Mouse (Mus musculus) liver, embryonic 12.5 days (tissue): ENCODE measurements at regions not wholly inside any gene's neighbourhood (a gene's known extent, or its start where the extent isn't known, plus 50 kb on each side); places are given as distances from the start of the nearest gene placed in this dataset.

Source experiments
- ATAC-seq: fragments of 200-750 bp; cut with Nextera tagmentation; 2 replicates; pipeline ENCODE4 v1.8.0; 2017; ENCODE audit warnings: moderate number of reproducible peaks, mild to moderate bottlenecking, moderate library complexity
- H3K27ac ChIP-seq: fragments of 300-500 bp; sonication (generic); 2 replicates; pipeline ENCODE4 v1.5.1; 2016; ENCODE audit warnings: mild to moderate bottlenecking
- H3K27me3 ChIP-seq: fragments of 300-500 bp; sonication (generic); replicated peaks from 2 replicates; pipeline ENCODE4 v1.6.1; 2016; ENCODE audit warnings: mild to moderate bottlenecking, moderate library complexity
- H3K36me3 ChIP-seq: fragments of 300-500 bp; sonication (generic); 2 replicates; pipeline ENCODE4 v1.6.1; 2016; ENCODE audit warnings: mild to moderate bottlenecking, moderate library complexity
- H3K4me1 ChIP-seq: fragments of 300-500 bp; sonication (generic); 2 replicates; pipeline ENCODE4 v1.6.1; 2016
- H3K4me2 ChIP-seq: fragments of 300-500 bp; sonication (generic); 2 replicates; pipeline ENCODE4 v1.6.1; 2016; ENCODE audit warnings: mild to moderate bottlenecking, moderate library complexity
- H3K4me3 ChIP-seq: fragments of 300-500 bp; sonication (generic); 2 replicates; pipeline ENCODE4 v1.5.1; 2016; ENCODE audit warnings: mild to moderate bottlenecking, moderate library complexity
- H3K9ac ChIP-seq: fragments of 300-500 bp; sonication (generic); 2 replicates; pipeline ENCODE4 v1.6.1; 2016; ENCODE audit warnings: mild to moderate bottlenecking, moderate library complexity
- H3K9me3 ChIP-seq: fragments of 300-500 bp; sonication (generic); replicated peaks from 2 replicates; pipeline ENCODE4 v1.6.1; 2016; ENCODE audit warnings: mild to moderate bottlenecking, moderate library complexity
- WGBS: fragments of 180-500 bp; shearing (Covaris S2); methylation state at CpG from one replicate; pipeline ENCODE4 v1.1.7; 2016; ENCODE audit not compliant: insufficient replicate concordance; 5-methylcytosine and 5-hydroxymethylcytosine counted together

DNA sequence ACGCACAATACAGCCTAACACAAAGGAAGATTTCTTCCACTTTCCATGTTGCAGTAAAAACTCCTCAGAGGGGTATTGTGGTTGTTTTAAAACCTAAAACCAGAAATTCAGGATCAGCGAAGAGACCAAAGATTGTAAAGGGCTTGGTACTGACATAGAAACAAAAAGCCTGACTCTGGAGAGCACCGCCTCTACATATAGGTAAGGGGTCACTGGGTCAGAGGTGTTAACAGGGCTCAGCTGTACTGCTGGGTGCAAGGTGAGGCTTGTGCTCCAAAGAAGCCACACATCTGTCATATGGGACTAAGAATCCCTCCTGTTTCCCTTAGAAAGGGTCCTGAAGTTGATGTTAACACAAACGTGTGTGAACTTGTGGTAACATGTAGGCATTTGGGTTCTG is 420.7 kb upstream of the Gm26657 start:
- Histone ChIP-seq H3K27me3 (no peaks in the 10 kb centered on the region), H3K9ac (no peak overlapping the region), H3K4me3 (no peak overlapping the region), H3K4me2 (no peak overlapping the region), H3K4me1 (no peaks in the 10 kb centered on the region), H3K36me3 (no peaks in the 10 kb centered on the region), H3K9me3 (no peaks in the 10 kb centered on the region), H3K27ac (no peak overlapping the region)
- no peak for ATAC-seq
- WGBS: 61% methylated on average over 4 of the region's 4 CpGs

- H3K4me1 ChIP-seq: no peaks in the 10 kb centered on the region
- no peak overlapping the region for H3K4me3 ChIP-seq
- no peaks in the 10 kb centered on the region for H3K9me3 ChIP-seq
- H3K36me3 ChIP-seq: no peaks in the 10 kb centered on the region
- no peak overlapping the region for H3K27ac ChIP-seq
- WGBS: 42% methylated on average over 6 of the region's 6 CpGs
- no peak overlapping the region for H3K4me2 ChIP-seq
- no peaks in the 10 kb centered on the region for H3K27me3 ChIP-seq
- no peak for ATAC-seq
- no peak overlapping the region for H3K9ac ChIP-seq
Measured at GRCm38 (mm10) chr4:56305664-56306330, 434.1 kb upstream of the Gm26657 start.

DNA sequence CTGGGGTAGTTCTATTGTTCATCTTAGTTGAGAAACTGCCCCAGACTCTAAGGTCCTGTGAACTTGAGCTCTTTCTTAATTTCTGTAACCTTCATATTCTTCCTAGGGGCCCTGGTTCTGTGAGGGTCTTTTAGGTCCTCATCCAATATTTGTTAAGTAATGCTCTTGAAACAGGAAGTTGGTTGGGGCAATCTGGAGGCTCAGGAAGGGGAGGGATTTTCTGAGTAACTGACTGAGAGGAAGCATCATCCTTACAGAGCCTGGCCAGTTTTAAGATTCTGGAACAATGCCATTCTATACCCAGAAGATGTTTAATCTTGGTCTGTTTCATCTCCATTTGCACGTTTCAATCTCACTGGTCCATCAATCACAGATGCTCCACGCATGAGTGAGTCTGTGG is 435.6 kb upstream of the Gm26657 start:
- no peaks in the 10 kb centered on the region for H3K9me3 ChIP-seq
- WGBS: 35% methylated on average over 2 of the region's 2 CpGs
- ATAC-seq: no peak
- H3K36me3 ChIP-seq: no peaks in the 10 kb centered on the region
- H3K9ac ChIP-seq: no peak overlapping the region
- no peak overlapping the region for H3K27ac ChIP-seq
- H3K4me1 ChIP-seq: no peaks in the 10 kb centered on the region
- H3K27me3 ChIP-seq: no peaks in the 10 kb centered on the region
- no peak overlapping the region for H3K4me3 ChIP-seq
- no peak overlapping the region for H3K4me2 ChIP-seq

DNA sequence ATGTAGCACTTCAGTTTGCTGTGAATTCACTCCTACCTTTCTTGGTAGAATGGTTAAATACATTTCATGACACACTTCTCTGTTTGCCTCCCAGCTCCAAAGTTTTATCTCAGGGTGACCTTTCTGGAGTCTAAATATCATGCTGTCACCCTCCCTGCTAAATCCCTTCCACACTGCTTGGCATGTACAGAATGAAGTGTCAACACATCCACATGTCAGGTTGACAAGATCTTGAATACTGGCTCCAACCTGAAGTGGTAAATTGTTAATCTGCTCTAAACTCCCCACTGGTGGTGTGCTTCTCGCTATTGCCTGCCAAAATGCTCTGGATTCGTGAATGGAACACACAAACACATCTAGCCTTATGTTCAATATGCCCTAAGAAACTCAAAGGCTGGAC is 451.9 kb upstream of the Gm26657 start:
- H3K27ac ChIP-seq: no peak overlapping the region
- no peak overlapping the region for H3K4me2 ChIP-seq
- H3K9ac ChIP-seq: no peak overlapping the region
- no peaks in the 10 kb centered on the region for H3K36me3 ChIP-seq
- no peak overlapping the region for H3K4me3 ChIP-seq
- ATAC-seq: no peak
- H3K9me3 ChIP-seq: no peaks in the 10 kb centered on the region
- no peaks in the 10 kb centered on the region for H3K27me3 ChIP-seq
- WGBS: 66% methylated on average over 2 of the region's 2 CpGs
- H3K4me1 ChIP-seq: no peaks in the 10 kb centered on the region

DNA sequence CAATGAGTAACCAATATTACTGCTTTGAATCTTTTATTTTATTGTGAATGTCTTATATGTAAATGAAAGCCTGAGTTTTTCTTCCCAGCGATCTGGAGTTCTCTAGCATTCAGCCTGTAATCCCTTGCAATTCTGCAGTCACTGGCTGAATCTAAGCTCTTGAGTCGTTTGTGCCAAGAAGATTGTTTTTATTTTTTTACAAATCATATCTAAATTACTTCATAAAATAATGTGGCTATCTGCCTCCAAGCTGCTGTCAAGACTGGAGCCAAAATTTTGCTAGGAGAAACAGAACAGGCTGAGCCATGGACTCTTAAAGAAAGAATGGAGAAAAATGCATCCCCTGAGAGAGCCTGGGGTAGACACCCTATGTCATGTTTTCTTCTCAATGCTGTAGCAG is 455.4 kb upstream of the Gm26657 start:
- Histone ChIP-seq H3K36me3 (no peaks in the 10 kb centered on the region), H3K9ac (no peak overlapping the region), H3K9me3 (no peaks in the 10 kb centered on the region), H3K27me3 (no peaks in the 10 kb centered on the region), H3K4me3 (no peak overlapping the region), H3K4me1 (no peaks in the 10 kb centered on the region), H3K27ac (no peak overlapping the region), H3K4me2 (no peak overlapping the region)
- WGBS: 49% methylated on average over 2 of the region's 2 CpGs
- no peak for ATAC-seq

- 74% methylated on average over 3 of the region's 3 CpGs for WGBS
- ATAC-seq: no peak
- no peaks in the 10 kb centered on the region for H3K27me3 ChIP-seq
- H3K9me3 ChIP-seq: no peaks in the 10 kb centered on the region
- H3K36me3 ChIP-seq: no peaks in the 10 kb centered on the region
- no peak overlapping the region for H3K9ac ChIP-seq
- H3K4me1 ChIP-seq: no peaks in the 10 kb centered on the region
- H3K4me2 ChIP-seq: no peak overlapping the region
- H3K27ac ChIP-seq: no peak overlapping the region
- H3K4me3 ChIP-seq: no peak overlapping the region
Measured at GRCm38 (mm10) chr4:56275836-56276235, 464.0 kb upstream of the Gm26657 start.

DNA sequence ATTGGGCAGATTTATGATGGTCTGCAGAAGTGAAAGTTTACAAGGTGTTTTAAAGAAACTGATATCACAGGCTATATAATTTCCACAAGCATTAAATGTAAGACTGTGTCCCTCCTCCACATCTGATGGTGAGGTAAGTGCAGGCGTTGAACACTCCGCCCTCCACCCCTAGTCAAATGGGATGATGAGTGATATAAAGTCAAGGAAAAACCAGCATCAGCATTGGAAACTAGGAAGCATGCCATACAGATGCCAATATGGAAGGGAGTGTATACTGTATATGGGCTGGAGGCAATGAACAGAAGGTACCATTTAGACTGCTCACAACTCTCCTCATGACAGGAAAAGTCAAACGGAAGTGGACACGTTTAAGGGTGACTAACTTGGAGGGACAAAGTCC is 468.5 kb upstream of the Gm26657 start:
- no peak for ATAC-seq
- Histone ChIP-seq H3K36me3 (no peaks in the 10 kb centered on the region), H3K9ac (no peak overlapping the region), H3K27me3 (no peaks in the 10 kb centered on the region), H3K9me3 (no peaks in the 10 kb centered on the region), H3K27ac (no peak overlapping the region), H3K4me1 (no peaks in the 10 kb centered on the region), H3K4me2 (no peak overlapping the region), H3K4me3 (no peak overlapping the region)
- 69% methylated on average over 4 of the region's 4 CpGs for WGBS

GRCm38 (mm10) chr4:56264626-56265025 is 475.2 kb upstream of the Gm26657 start:
- H3K27me3 ChIP-seq: no peaks in the 10 kb centered on the region
- no peaks in the 10 kb centered on the region for H3K36me3 ChIP-seq
- 72% methylated on average over 4 of the region's 4 CpGs for WGBS
- ATAC-seq: no peak
- no peak overlapping the region for H3K4me3 ChIP-seq
- no peak overlapping the region for H3K27ac ChIP-seq
- no peaks in the 10 kb centered on the region for H3K4me1 ChIP-seq
- no peak overlapping the region for H3K9ac ChIP-seq
- H3K4me2 ChIP-seq: no peak overlapping the region
- H3K9me3 ChIP-seq: no peaks in the 10 kb centered on the region

DNA sequence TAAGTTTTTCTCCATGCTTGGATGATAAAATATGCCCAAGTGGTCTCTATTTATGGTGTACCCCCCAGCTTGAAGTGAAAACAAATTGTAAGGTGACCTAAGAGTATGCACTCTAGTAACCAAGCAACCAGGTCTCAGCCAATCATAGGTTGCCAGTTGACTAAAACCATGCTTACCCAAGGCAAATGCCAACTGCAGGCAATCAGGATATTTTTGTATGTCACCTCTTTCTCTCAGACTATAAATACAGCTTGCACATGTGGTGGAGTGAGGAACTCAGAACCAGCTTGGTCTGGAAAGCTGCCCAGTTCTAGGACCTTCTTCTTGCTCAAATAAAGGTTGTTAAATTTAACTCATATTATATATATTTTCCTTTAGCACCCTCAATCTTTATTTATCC is 476.0 kb upstream of the Gm26657 start:
- no peaks in the 10 kb centered on the region for H3K4me1 ChIP-seq
- no peak overlapping the region for H3K27ac ChIP-seq
- no peak overlapping the region for H3K9ac ChIP-seq
- no peak overlapping the region for H3K4me3 ChIP-seq
- H3K27me3 ChIP-seq: no peaks in the 10 kb centered on the region
- H3K4me2 ChIP-seq: no peak overlapping the region
- no peaks in the 10 kb centered on the region for H3K9me3 ChIP-seq
- ATAC-seq: no peak
- H3K36me3 ChIP-seq: no peaks in the 10 kb centered on the region

- Histone ChIP-seq H3K4me2 (no peak overlapping the region), H3K4me1 (no peaks in the 10 kb centered on the region), H3K9ac (no peak overlapping the region), H3K27ac (no peak overlapping the region), H3K36me3 (no peaks in the 10 kb centered on the region), H3K4me3 (no peak overlapping the region), H3K9me3 (no peaks in the 10 kb centered on the region), H3K27me3 (no peaks in the 10 kb centered on the region)
- ATAC-seq: no peak
- 42% methylated on average over 1 of the region's 1 CpGs for WGBS
Measured at GRCm38 (mm10) chr4:56262589-56262988, 477.3 kb upstream of the Gm26657 start.

- Histone ChIP-seq H3K27ac (no peak overlapping the region), H3K9ac (no peak overlapping the region), H3K36me3 (no peaks in the 10 kb centered on the region), H3K9me3 (no peaks in the 10 kb centered on the region), H3K4me1 (no peaks in the 10 kb centered on the region), H3K27me3 (no peaks in the 10 kb centered on the region), H3K4me3 (no peak overlapping the region), H3K4me2 (no peak overlapping the region)
- 61% methylated on average over 5 of the region's 5 CpGs for WGBS
- ATAC-seq: no peak
Measured at GRCm38 (mm10) chr4:56261992-56262391, 477.9 kb upstream of the Gm26657 start.

GRCm38 (mm10) chr4:56252375-56252774 is 487.5 kb upstream of the Gm26657 start:
- ATAC-seq: no peak
- Histone ChIP-seq H3K27ac (no peak overlapping the region), H3K9me3 (no peaks in the 10 kb centered on the region), H3K9ac (no peak overlapping the region), H3K4me1 (no peaks in the 10 kb centered on the region), H3K4me3 (no peak overlapping the region), H3K27me3 (no peaks in the 10 kb centered on the region), H3K36me3 (no peaks in the 10 kb centered on the region), H3K4me2 (no peak overlapping the region)
- 6% methylated on average over 1 of the region's 1 CpGs for WGBS

DNA sequence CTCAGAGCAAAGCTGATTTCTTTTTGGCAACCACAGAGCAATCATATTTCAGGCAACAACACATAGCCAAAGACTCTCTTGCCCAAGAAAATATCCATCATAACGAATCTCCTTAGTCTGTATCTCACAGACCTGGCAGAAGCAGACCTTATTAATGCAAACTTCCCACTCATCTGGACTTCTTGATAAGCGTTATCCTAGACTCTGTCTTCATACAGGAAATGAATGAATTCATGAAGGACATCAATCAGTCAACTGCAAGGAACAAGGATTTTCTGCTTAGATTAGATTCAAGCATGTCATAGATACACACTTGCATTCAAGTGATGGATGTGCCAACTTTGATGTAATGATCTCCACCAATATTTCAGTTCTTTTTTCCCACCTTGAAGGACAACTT is 488.1 kb upstream of the Gm26657 start:
- H3K4me2 ChIP-seq: no peak overlapping the region
- no peaks in the 10 kb centered on the region for H3K36me3 ChIP-seq
- no peaks in the 10 kb centered on the region for H3K4me1 ChIP-seq
- H3K9ac ChIP-seq: no peak overlapping the region
- 40% methylated on average over 2 of the region's 2 CpGs for WGBS
- no peaks in the 10 kb centered on the region for H3K9me3 ChIP-seq
- H3K4me3 ChIP-seq: no peak overlapping the region
- no peak for ATAC-seq
- H3K27me3 ChIP-seq: no peaks in the 10 kb centered on the region
- H3K27ac ChIP-seq: no peak overlapping the region
